Mouse (Mus musculus) intestine, embryonic 15.5 days (tissue): ENCODE measurements around the gene Klk1b27. TPM values are rescaled to one million over a fixed set of nuclear protein-coding genes. Genes with fewer than 3 reads are reported as not detected.
"Not testable (repeated sequence)": the region's sequence is repeated elsewhere in the genome, so short reads cannot be mapped to it uniquely, and the experiment has no call there.

Source experiments
- ATAC-seq: fragments of 200-750 bp; cut with Nextera tagmentation; 2 replicates; pipeline ENCODE4 v1.8.0; 2017; ENCODE audit warnings: moderate TSS enrichment, moderate library complexity
- H3K27ac ChIP-seq: fragments of 300-500 bp; sonication (generic); 2 replicates; pipeline ENCODE4 v1.5.1; 2015; ENCODE audit warnings: mild to moderate bottlenecking, inconsistent platforms
- H3K27me3 ChIP-seq: fragments of 300-500 bp; sonication (generic); replicated peaks from 2 replicates; pipeline ENCODE4 v1.6.1; 2015; ENCODE audit warnings: inconsistent platforms
- H3K36me3 ChIP-seq: fragments of 300-500 bp; sonication (generic); 2 replicates; pipeline ENCODE4 v1.6.1; 2015; ENCODE audit warnings: inconsistent platforms
- H3K4me1 ChIP-seq: fragments of 300-500 bp; sonication (generic); replicated peaks from 2 replicates; pipeline ENCODE4 v1.6.1; 2015; ENCODE audit warnings: inconsistent platforms
- H3K4me2 ChIP-seq: fragments of 300-500 bp; sonication (generic); replicated peaks from 2 replicates; pipeline ENCODE4 v1.6.1; 2015; ENCODE audit warnings: mild to moderate bottlenecking, inconsistent platforms
- H3K4me3 ChIP-seq: fragments of 300-500 bp; sonication (generic); replicated peaks from 2 replicates; pipeline ENCODE4 v1.5.1; 2015; ENCODE audit warnings: inconsistent platforms
- H3K9ac ChIP-seq: fragments of 300-500 bp; sonication (generic); 2 replicates; pipeline ENCODE4 v1.6.1; 2015; ENCODE audit warnings: inconsistent platforms
- H3K9me3 ChIP-seq: fragments of 300-500 bp; sonication (generic); 2 replicates; pipeline ENCODE4 v1.6.1; 2016; ENCODE audit warnings: inconsistent platforms
- WGBS: fragments of 180-500 bp; shearing (Covaris S2); methylation state at CpG from one replicate; pipeline ENCODE4 v1.1.7; 2015; 5-methylcytosine and 5-hydroxymethylcytosine counted together
- polyA plus RNA-seq: library from polyadenylated mRNA; unstranded; fragments of >200 nt; fragmentation: Nextera tagmentation; extraction: Ambion mirVana; gene quantifications from 2 replicates; pipeline ENCODE4 v1.2.1, GENCODE M21; 2015

Gene Klk1b27
- not detected in 2 replicates for polyA plus RNA-seq

GRCm38 (mm10) chr7:44051990-44052389 lies at the start of gene Klk1b27:
Gene Klk1b27 (plus strand): TSS chr7:44052290.
- not testable (repeated sequence) for H3K27ac ChIP-seq, H3K9ac ChIP-seq, H3K27me3 ChIP-seq, H3K4me2 ChIP-seq, H3K4me1 ChIP-seq, H3K9me3 ChIP-seq, H3K36me3 ChIP-seq, H3K4me3 ChIP-seq, ATAC-seq
- WGBS = 67% methylated on average over 3 of the region's 3 CpGs

GRCm38 (mm10) chr7:44004847-44005246 lies 47.2 kb upstream of the Klk1b27 start:
- Histone ChIP-seq H3K9ac (no peak overlapping the region), H3K27me3 (no peaks in the 10 kb centered on the region), H3K9me3 (no peaks in the 10 kb centered on the region), H3K36me3 (no peaks in the 10 kb centered on the region), H3K4me3 (no peak overlapping the region), H3K27ac (no peak overlapping the region), H3K4me2 (no peak overlapping the region), H3K4me1 (no peaks in the 10 kb centered on the region)
- ATAC-seq = no peak

DNA sequence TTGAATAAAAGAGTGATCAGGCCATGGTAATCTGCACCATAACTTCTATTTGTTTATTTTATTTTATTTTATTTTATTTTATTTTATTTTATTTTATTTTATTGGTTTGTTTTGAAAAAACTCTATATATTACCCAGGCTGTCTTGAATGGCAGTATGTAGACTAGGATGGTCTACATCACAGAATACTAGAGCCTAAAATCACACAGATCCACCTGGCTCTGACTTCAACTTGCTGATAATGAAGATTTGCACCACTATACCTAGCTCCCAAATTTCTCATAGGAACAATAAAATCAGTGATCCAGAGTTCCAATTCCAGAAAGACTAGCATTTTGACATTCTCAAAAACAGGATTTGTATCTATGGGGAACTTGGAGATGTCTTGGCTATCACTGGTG lies 40.2 kb upstream of the Klk1b27 start, which contains the start of gene Klk1b26:
Klk1b26 (plus strand) TSS at position 301 of the 400 bp plus-strand sequence.
- H3K4me3 ChIP-seq, H3K9me3 ChIP-seq, H3K4me2 ChIP-seq, H3K9ac ChIP-seq, ATAC-seq, H3K27ac ChIP-seq, H3K27me3 ChIP-seq, H3K4me1 ChIP-seq, H3K36me3 ChIP-seq: not testable (repeated sequence)

DNA sequence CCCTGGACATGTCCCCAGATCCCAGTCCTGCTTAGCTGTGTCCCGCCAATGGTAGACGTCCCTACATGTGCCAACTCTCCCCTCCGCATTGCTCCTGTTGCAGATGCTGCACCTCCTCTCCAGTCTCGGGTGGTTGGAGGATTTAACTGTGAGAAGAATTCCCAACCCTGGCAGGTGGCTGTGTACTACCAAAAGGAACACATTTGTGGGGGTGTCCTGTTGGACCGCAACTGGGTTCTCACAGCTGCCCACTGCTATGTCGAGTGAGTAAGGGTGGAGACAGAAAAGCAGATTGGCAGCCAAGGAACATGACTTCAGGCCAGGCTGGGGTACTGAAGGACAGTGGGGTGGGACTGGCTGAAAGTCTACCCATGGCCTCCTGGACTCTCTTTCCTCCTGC lies 37.4 kb upstream of the Klk1b27 start:
- WGBS = 85% methylated on average over 6 of the region's 6 CpGs
- not testable (repeated sequence) for H3K36me3 ChIP-seq, H3K9me3 ChIP-seq, H3K27ac ChIP-seq, ATAC-seq, H3K4me2 ChIP-seq, H3K4me1 ChIP-seq, H3K4me3 ChIP-seq, H3K9ac ChIP-seq, H3K27me3 ChIP-seq

- 81% methylated on average over 5 of the region's 5 CpGs for WGBS
- H3K36me3 ChIP-seq = no peaks in the 10 kb centered on the region
- no peaks in the 10 kb centered on the region for H3K9me3 ChIP-seq
- H3K4me3 ChIP-seq = no peak overlapping the region
- no peaks in the 10 kb centered on the region for H3K4me1 ChIP-seq
- no peak overlapping the region for H3K9ac ChIP-seq
- ATAC-seq = no peak
- no peak overlapping the region for H3K4me2 ChIP-seq
- H3K27me3 ChIP-seq = no peaks in the 10 kb centered on the region
- no peak overlapping the region for H3K27ac ChIP-seq
These were observed 37.0 kb upstream of the Klk1b27 start for GRCm38 (mm10) chr7:44015071-44015470.

DNA sequence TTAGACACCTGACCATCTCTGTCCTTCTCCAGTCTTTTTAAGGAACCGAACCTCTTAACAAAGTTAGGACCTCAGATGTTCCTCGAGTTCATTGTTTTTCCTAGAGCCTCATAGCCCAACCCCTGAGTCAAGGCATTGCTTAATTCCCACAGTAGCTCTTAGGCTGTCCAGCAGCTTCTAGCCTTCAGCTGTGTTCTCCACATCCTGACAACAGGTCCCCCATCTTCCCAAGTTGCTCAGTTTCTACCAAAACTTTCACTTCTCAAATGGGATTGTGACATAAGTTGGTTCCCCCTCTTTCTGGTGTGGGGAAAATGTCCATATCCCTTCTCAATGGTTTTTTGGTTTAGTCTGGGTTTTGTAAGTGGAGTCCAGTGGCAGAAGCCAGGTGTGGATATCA lies 20.0 kb downstream of the Klk1b27 start:
- Histone ChIP-seq H3K27ac (no peak overlapping the region), H3K4me3 (no peak overlapping the region), H3K36me3 (no peaks in the 10 kb centered on the region), H3K9ac (no peak overlapping the region), H3K9me3 (no peaks in the 10 kb centered on the region), H3K27me3 (no peaks in the 10 kb centered on the region), H3K4me2 (no peak overlapping the region), H3K4me1 (no peaks in the 10 kb centered on the region)
- no peak for ATAC-seq
- WGBS = 70% methylated on average over 2 of the region's 2 CpGs

DNA sequence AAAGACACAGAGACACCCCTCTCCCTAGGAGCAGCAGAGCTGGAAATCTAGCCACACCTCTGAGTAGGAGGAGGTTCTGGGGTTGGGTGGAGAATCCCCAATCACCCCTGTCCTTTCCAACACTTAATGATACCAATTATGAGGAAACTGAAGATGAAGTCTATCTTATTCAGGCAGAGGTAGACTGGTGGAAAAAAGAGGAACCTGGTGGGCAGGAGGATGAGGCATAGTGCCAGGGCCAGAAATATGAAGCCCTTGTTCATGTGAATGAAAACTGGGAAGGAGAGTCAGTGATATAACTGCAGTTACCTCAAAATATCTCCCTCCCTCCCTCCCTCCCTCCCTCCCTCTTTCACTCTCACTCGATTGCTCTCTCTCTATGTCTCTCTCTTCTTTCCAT lies 25.6 kb downstream of the Klk1b27 start:
- H3K9ac ChIP-seq = no peak overlapping the region
- WGBS = 77% methylated on average over 1 of the region's 1 CpGs
- H3K4me3 ChIP-seq = no peak overlapping the region
- no peaks in the 10 kb centered on the region for H3K4me1 ChIP-seq
- no peak overlapping the region for H3K27ac ChIP-seq
- H3K9me3 ChIP-seq = no peaks in the 10 kb centered on the region
- no peak for ATAC-seq
- no peaks in the 10 kb centered on the region for H3K36me3 ChIP-seq
- H3K4me2 ChIP-seq = no peak overlapping the region
- no peaks in the 10 kb centered on the region for H3K27me3 ChIP-seq

DNA sequence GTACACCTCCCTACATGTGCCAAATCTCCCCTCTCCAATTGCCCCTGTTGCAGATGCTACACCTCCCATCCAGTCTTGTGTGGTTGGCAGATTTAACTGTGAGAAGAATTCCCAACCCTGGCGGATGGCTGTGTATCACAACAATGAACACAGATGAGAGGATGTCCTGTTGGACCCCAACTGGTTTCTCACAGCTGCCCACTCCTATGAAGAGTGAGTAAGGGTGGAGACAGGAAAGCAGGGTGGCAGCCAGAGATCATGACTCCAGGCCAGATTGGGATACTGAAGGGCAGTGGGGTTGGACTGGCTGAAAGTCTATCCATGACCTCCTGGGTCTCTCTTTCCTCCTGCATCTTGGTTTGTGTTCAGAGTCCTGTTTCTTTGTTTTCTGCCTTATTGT lies 44.0 kb downstream of the Klk1b27 start:
- H3K4me3 ChIP-seq = no peak overlapping the region
- no peaks in the 10 kb centered on the region for H3K9me3 ChIP-seq
- no peak overlapping the region for H3K4me2 ChIP-seq
- WGBS = 70% methylated on average over 1 of the region's 1 CpGs
- no peak for ATAC-seq
- H3K36me3 ChIP-seq = no peaks in the 10 kb centered on the region
- no peak overlapping the region for H3K27ac ChIP-seq
- no peaks in the 10 kb centered on the region for H3K27me3 ChIP-seq
- no peaks in the 10 kb centered on the region for H3K4me1 ChIP-seq
- H3K9ac ChIP-seq = no peak overlapping the region

DNA sequence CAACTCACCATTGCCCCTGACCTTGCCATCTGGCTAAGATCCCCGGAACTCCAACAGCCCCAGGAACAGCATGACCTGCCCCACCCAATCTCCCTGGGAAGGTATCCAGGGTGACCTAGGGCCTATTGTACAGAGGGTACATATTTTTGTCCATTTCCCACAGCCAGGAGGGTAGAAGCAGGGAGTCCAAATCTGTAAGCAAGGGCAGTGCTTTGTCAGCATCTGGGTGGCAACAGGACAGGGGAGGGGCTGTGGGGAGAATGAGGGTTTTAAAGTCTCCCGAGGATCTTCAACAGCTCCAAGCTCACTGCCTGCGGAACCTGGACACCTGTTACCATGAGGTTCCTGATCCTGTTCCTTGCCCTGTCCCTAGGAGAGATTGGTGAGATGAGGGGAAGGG lies 49.9 kb downstream of the Klk1b27 start, which contains the start of gene Klk1b21:
Klk1b21 (plus strand) TSS at position 301 of the 400 bp plus-strand sequence.
- ATAC-seq, H3K9ac ChIP-seq, H3K27ac ChIP-seq, H3K4me3 ChIP-seq, H3K27me3 ChIP-seq, H3K4me2 ChIP-seq, H3K4me1 ChIP-seq, H3K36me3 ChIP-seq, H3K9me3 ChIP-seq: not testable (repeated sequence)
- WGBS = 73% methylated on average over 3 of the region's 3 CpGs

Other genes starting within 250 kb of the Klk1b27 start
- gene Klk7, start 241.0 kb upstream of the Klk1b27 start, polyA plus RNA-seq = not detected in 2 replicates
- not detected in 2 replicates for gene Klk6, start 227.8 kb upstream of the Klk1b27 start, polyA plus RNA-seq
- gene Klk5, start 210.3 kb upstream of the Klk1b27 start, polyA plus RNA-seq = not detected in 2 replicates
- gene Klk4, start 171.1 kb upstream of the Klk1b27 start, polyA plus RNA-seq = not detected in 2 replicates
- gene Klk15, start 118.5 kb upstream of the Klk1b27 start, polyA plus RNA-seq = not detected in 2 replicates
- gene Klk1b8, start 101.6 kb upstream of the Klk1b27 start, polyA plus RNA-seq = 0.16 and 0.59 TPM in 2 replicates
- gene Klk1b1, start 85.5 kb upstream of the Klk1b27 start, polyA plus RNA-seq = not detected in 2 replicates
- gene Klk1b9, start 76.2 kb upstream of the Klk1b27 start, polyA plus RNA-seq = not detected in 2 replicates
- gene Klk1b11, start 56.4 kb upstream of the Klk1b27 start, polyA plus RNA-seq = not detected in 2 replicates
- not detected in 2 replicates for gene Klk1b26, start 40.1 kb upstream of the Klk1b27 start, polyA plus RNA-seq
- gene Klk1b21, start 50.0 kb downstream of the Klk1b27 start, polyA plus RNA-seq = not detected in 2 replicates
- gene Klk1b22, start 60.4 kb downstream of the Klk1b27 start, polyA plus RNA-seq = not detected in 2 replicates
- 0.11 TPM in 1 of 2 replicates, not detected in the other for gene Klk1b16, start 84.5 kb downstream of the Klk1b27 start, polyA plus RNA-seq
- 0.52 TPM in 1 of 2 replicates, not detected in the other for gene Klk1b24, start 135.9 kb downstream of the Klk1b27 start, polyA plus RNA-seq
- 0.38 and 0.51 TPM in 2 replicates for gene Klk1b3, start 145.9 kb downstream of the Klk1b27 start, polyA plus RNA-seq
- not detected in 2 replicates for gene Klk1b4, start 155.1 kb downstream of the Klk1b27 start, polyA plus RNA-seq
- gene Klk1b5, start 163.7 kb downstream of the Klk1b27 start, polyA plus RNA-seq = not detected in 2 replicates
- gene Klk1, start 173.1 kb downstream of the Klk1b27 start, polyA plus RNA-seq = 13.1 and 30.8 TPM in 2 replicates
- gene Gm36864, start 183.9 kb downstream of the Klk1b27 start, polyA plus RNA-seq = not detected in 2 replicates
- gene 1700028J19Rik, start 194.4 kb downstream of the Klk1b27 start, polyA plus RNA-seq = 1.3 and 1.6 TPM in 2 replicates
- gene 2410002F23Rik, start 194.4 kb downstream of the Klk1b27 start, polyA plus RNA-seq = 124 and 127 TPM in 2 replicates
- gene Acp4, start 205.1 kb downstream of the Klk1b27 start, polyA plus RNA-seq = not detected in 2 replicates
- gene Gm15517, start 209.2 kb downstream of the Klk1b27 start, polyA plus RNA-seq = not detected in 2 replicates